Mouse (Mus musculus) urinary bladder, postnatal 25 days (tissue): Measurements from ENCODE around the gene Nog.

Experiments used
- DNase-seq: peaks from one replicate; pipeline ENCODE4 v3.0.0; 2022; ENCODE audit warnings: low spot score

Nog gene

DNA sequence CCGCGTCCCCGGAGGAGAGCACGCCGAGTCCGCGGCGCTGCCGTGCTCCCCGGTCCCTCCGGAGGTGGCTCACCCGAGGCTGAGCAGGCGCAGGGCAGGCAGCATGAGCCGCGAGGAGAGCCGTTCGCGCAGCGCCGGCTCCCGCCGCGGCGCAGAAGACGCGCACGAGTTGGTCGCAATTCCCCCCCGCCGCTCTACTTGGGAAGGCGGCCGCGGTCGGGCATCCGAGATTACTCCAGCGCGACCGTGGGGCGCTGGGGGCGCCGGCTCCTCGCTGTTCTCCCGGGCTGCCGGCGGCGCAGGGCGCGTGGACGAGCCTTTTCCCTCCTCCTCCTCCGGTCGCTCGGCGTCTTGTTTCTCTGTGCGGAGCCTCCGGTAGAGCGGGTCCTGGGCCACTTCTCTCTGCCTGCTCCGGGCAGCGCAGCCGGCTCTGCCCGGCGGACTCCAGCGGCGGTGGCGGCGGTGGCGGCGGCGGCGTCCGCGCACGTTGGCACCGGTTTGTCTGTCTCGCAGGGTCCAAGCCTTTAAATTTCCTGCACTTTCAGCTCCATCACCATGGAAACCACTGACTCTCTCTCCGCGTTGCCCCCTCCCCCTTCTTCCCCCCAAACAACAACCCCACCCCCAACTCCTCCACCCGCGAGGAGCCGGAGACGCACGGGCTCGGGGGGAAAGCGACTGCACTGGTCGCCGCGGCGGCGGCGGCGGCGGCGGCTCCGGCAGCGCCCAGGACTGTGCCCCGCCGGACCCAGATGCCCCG, at the start of gene Nog:
Nog (minus strand) TSS at position 277 of the 760 bp plus-strand sequence.
- DNase-seq: peak; percentile 36

DNA sequence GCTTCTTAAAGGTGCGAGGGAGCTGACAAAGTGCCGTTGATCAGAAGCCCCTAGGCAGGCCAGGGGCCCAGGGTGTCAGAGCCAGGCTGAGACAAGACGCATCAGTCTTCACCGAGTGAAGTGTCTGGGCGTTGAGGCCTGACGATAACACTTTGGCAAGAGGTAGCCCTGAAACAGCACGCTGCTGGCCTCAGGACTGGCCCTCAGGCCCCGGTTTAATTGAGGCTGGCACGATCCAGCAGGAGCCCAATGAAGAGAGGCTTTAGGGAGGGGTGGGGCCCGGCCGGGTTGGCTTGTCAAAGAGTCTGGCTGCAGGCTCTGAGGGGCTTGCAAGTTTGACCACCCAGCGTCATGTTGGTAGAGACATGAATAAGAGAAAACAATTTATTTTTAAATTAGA, 38.1 kb upstream of the Nog start:
- no peak for DNase-seq

DNA sequence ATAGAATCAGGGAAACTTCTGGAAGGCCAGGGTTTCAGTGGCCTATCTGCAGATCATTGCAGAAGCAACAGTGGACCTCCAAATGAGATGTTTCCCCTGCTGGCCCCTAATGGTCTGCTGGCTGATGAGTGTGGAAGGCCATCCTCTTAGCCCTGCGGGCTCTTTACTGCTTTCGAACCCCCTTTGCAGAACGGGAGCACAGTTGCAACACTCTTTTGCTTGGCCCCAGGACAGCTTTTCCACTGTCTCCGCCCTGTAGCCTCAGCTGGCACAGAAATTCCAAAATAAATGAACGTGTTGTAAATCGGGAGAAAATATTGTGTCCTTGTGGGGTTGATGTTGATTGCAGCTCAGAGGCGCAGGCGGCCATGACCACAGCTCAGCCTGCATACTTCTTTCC, 37.7 kb upstream of the Nog start:
- DNase-seq: no peak

DNA sequence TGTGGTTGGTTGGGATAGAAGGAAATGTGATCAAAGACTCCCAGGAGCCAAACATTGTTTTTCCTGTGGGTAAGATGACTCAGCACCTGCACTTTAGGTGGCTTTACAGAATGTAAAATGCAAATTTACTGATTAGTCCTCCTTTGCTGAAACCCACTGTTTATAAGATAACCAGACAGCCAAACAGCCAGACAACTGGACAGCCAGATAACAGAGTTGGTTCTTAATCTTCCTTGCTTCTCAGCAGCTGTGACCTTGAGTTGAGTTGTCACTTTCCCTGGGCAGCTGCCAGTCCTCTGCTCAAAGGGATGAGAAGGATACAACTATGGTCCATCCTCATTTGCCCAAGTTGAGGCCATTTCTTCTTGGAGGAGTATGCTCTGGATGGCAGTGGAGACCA, 35.8 kb upstream of the Nog start:
- no peak for DNase-seq

DNA sequence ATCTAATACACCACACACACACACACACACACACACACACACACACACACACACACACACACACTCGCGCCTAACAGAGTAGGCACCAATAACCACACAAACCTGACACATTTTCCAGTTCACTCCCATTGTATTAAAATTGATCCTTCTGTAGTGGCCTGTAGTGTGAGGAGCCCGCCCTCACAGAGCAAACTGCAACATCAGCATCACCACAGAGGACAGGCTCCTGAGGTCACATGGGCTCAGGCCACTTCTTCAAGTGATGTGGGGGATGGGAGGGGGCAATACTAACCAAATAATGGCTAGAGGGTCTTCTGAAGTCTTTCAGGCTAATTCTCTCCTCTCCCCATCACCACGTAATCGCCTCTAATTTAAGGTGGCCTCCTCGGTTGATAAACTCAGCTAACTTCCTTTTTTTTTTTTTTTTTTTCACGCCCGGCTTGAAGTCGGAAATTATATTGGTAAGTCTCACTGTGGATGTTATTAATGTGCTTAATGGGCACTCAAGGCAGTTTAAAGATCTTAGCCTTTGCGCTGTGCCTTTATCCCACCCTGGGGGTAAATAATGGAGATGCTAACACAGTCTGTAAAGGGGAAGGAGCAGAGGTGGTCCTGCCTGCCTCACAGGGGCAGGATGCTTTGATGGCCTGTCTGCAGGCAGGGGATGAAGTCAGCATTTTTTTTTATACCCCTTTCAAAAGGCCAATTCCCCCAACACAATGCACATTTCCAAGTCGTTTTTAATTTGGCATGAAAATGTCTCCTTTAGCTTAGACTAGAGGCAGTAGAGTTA, 25.2 kb upstream of the Nog start:
- DNase-seq: no peak

DNA sequence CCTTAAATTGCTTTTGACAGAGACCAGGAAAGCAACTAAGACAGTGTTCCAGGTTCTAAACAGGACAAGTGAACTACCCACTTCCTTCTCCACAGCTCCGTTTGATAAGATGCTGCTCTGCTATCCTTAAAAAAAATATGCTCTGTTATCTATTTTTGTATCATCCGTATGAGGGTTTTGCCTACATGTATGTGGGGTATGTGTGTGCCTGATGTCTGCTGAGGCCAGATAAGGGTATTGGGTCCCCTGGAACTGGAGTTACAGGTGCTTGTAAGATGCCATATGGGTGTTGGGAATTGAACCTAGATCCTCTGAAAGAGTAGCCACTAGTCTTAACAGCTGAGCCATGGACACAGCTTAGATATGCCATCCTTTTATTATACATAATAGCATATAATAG, 19.6 kb upstream of the Nog start:
- no peak for DNase-seq

DNA sequence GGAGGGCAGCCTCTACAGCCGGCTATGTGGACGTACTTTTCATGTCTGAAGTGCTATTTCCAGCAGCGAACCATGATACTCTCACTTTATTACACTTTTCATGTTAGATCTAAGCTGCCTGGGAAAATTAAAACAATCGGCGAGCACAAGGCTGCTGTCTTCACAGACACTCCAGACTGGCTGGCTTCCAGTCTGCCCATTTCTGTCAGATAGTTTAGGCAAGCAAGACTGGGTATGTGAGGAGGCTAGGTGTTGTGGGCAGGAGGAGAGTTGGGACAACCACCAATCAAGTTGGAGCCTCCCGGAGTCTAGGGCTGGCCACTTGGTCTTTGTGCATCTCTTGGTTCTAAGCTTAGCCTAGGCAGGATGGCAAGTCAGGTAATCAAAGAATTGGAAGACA, 17.5 kb upstream of the Nog start:
- DNase-seq: no peak

DNA sequence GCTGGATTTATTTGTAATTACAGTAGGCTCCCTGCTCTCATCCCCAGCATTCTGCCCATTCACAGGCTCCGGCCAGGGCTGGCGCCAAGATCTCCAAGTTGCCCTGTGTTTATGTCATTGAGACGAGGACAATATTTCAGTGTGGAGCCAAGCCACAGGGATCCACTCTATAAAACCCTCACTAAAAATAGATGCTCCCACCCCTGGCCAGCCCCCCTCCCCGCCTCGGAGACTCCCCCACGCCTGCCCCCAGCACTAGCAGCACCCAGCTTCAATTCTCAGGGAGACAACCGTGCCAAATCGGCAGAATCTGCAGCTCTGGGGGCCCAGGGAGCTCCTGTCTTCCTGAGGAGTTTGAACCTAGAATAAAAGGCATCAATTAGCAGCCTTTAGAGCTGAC, 16.2 kb upstream of the Nog start:
- no peak for DNase-seq

DNA sequence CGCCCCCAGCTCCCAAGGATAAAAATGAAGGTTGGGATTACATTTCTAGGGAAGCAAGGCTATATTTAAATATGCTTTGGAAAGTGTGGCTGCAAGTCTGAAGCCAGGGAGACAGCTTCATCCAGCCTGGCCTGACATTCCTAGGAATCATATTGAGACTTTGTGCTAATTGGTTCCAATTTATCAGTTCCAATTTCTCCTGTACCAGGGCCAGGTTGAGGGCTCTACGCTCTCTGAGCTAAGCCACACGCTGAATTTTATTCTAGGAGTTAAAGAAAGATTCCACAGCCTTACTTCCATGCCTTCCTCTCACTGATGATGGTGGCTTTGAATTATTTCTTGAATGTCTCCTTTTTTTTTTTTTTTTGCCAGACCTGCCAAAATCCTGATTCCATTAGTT, 15.6 kb upstream of the Nog start:
- no peak for DNase-seq

DNA sequence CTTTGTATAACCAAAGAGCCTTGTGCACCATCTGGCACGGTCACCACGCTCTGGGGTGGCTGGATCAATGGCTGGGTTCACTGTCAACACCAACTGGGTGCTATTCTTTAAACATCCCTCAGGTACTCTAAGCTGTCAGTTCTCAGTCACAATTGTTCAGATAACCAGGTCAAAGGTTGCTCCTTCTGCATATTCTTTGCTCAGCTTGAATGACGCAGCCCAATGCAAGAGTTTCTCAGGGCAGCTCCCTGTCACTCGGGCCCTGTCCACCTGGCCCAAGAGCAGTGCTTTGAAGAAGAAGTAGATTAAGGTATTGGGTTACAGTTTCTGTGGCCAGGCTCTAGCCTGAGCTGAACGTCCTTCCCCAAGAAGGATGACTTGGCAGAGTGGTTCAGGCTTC, 12.2 kb upstream of the Nog start:
- DNase-seq: no peak

DNA sequence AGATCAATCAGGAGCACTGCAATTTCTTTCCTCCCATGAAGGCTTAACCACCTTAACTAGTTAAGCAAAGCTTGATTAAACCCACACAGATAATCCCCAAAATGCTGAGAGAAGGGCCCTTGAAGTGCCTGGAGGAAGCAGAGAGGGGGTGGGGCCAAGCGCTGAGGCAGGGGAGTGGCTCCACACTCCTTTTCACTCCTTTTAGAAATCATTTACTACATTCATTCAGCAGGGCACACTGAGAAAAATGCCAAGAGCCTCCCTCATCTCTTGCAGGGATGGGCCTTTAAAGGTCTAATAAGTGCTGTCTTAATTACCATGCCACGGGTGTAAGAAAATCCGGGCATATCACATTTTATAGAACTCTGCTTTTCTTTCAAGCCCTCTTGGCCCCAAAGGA, 10.2 kb upstream of the Nog start:
- DNase-seq: no peak

DNA sequence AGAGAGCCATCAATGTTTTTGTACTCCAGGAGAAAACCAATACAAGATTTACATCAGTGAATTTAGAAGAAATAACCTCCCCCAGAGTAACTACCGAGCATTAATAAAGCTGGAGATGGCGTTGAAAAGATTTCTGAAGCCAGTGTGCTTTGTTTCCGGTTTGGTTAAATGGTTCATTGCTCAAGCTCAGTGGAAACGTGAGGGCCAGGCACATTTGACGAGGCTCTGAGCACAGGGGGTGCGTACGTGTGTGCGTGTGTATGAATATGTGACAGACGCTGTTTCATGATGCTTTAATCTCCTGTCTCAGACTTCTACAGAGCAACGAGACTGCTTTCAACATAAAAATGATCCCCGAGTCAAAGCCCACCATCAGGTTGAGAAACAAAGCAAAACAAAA, 8.1 kb upstream of the Nog start:
- DNase-seq: no peak

DNA sequence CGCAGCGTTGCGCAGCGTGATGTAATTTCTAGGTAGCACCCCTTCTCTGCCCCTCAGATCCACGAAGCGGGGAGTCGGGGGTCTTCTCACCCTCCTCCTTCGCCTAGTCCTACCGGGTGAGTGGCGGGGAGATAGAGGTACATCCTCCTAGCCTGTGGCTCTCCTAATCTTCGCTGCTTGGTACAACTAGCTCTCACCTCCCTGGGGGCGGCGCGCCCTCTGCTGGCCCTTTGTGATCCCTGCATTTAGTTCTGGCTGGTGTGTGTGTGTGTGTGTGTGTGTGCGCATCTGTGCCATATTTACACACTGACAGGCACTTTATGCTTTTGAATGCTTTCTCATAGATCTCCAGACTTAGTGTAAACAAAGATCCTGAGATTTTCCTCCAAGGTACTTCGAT, 1.3 kb upstream of the Nog start:
- DNase-seq: peak; percentile 81

DNA sequence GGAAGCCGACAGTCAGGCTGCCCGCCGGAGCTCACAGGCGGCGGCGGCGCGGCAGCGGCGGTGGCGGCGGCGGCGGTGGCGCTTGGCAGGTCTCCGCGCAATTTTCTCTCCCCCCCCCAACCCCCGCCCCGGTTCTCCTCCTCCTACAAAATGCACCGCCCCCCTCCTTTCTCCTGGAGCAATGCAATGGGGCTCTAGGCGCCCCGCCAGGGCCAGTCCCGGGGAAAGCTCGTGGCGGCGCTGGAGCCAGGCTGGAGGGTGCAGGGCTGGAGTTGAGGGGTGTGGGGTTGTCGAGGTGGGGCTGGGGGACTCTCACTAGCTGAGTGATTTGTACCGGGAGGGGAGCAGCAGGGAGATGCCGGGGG, 666 bp upstream of the Nog start:
- DNase-seq: peak; percentile 44

DNA sequence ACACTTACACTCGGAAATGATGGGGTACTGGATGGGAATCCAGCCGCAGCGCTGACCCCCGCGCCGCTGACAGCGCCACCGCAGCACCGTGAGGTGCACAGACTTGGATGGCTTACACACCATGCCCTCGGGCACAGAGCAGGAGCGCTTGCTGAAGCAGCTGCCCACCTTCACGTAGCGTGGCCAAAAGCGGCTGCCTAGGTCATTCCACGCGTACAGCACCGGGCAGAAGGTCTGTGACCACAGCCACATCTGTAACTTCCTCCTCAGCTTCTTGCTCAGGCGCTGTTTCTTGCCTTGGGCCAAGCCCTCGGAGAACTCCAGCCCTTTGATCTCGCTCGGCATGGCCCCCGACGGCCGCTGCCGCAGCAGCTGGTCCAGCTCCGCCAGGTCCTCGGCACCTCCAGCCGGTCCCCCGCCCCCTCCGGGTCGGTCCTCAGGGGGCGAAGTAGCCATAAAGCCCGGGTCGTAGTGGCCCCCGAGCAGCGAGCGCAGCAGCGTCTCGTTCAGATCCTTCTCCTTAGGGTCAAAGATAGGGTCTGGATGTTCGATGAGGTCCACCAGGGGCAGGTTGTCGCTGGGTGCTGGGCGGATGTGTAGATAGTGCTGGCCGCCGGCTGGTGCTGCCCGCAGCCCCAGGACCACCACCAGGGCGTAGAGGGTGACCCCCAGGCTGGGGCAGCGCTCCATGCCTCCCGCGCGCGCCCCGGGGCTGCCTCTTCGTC, 639 bp downstream of the Nog start:
- DNase-seq: no peak

DNA sequence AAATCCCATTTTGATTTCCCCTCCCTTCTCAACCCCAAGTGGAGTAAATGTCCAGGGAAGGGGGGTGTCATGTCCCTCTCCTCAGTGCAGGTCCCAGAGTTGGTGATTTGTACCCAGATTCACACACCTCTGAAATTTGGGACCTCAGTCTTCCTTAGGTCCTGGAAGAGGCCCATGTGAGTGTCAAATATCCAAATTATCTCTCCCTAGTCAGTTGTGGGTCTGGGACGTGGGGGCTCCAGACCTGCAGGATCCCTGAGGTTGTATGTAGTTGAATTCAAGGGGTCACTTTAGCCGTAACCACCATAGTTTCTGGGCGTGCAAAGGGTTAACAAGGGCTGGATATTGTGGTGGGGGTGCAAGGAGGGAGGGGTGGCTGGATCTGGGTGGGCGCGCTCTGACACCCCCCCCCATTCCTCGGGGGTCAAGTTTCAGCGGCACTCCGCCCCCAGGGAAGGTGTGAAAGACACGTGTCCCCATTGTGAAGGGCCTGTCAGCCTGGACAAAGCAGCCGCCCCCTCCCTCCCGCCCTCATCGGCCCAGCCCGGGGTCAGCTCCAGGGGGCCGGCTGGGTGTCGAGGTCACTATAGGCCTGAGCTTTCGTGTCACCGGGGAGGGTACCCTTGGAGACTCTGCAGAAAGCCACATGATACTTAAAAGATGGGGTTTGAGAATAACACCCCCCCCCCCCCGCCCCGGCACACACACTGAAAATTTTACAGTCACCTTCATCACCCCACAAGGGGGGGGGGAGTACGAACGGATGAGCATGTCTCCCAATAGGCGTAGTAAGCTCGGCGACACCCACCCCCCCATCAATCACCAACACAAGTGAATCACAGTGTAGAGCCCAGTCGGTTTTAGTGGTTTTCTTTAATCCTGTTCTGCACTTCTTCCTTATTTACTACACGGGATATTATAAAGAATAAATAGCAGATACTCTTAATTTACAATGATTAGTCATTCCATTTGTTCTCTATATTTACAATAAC, 2.1 kb downstream of the Nog start:
- DNase-seq: no peak

DNA sequence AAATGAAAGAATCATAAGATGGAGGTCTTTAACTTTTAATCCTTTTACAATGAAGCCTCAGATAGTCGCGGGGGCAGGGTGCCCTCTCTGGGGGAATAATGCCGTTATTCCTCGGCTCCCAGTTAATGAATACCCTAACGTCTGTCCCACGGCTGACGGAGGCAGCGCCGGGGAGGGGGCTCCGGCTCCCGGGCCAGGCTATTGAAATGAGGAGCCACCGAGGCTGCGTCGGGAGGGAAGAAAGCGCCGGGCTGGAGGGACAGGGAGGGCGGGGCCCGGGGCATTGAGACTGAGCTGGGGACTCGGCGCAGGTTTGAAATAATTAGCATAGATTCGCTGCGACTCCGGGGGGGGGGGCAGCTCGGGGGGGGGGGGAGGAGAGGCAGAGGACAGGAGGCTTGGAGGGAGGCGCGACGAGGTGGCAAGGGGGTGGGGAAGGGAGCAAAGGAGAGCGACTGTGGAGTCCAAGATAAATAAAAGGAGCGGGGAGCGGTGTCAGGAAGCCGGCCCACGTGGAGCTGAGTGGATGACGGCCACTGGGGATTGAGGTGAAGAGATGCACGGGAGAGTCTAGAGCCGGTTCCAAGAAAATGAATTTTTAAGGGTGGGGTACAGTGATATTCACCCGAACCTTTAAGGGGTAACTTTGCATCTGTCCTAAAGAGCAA, 2.9 kb downstream of the Nog start:
- no peak for DNase-seq

DNA sequence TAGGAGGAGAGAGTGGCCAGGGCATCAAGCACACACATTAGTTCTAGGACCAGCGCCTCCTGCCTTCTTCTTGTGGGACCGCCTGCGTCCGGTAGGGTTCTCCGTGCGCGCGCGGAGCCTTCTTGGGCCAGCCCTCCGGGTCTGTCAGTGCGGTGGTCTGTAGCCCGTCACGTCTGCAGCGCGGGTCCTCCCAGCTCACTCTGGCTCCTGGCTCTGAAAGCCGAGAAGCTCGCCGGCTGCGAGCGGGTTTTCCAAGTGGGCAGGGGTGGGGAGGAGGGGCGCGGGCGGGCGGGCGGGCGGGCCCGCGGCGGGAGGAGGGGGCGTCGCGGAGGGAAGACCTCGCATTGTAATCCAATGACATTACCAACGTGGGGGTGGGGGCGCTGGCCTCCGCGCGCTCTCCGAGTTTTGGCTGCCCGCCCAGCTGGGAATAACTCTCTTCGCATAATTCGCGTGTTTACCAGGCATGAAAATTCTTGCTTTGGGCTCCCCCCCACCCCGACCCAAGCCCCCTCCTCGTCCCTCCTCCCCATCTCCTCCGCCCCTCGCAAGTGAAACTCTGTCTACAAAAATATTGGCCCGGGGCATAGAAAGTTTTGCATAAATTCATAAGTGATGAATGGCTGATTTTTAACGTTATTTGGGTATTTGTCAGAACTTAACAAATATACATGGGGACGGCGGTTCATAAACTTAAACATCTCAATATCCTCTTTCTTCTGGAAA, 3.7 kb downstream of the Nog start:
- DNase-seq: no peak

DNA sequence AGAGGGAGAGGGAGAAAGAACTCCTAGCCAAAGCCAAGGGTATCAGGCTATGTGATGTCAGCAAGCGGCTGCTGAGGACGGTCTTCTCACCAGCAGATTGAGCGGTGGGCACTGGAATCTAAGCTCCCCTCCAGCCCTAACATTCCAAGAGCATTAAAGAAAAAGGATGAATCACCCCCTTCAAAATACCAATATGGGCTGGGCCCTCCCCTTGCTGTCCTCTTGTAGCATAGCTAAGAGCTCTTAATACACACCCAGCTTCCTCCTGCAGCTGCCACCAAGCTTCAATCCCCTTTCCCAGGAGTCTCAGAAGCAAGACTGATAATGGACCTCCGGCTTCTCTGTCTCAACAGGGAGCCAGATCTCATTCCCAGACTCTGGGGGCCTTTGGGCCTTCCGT, 4.6 kb downstream of the Nog start:
- DNase-seq: no peak

DNA sequence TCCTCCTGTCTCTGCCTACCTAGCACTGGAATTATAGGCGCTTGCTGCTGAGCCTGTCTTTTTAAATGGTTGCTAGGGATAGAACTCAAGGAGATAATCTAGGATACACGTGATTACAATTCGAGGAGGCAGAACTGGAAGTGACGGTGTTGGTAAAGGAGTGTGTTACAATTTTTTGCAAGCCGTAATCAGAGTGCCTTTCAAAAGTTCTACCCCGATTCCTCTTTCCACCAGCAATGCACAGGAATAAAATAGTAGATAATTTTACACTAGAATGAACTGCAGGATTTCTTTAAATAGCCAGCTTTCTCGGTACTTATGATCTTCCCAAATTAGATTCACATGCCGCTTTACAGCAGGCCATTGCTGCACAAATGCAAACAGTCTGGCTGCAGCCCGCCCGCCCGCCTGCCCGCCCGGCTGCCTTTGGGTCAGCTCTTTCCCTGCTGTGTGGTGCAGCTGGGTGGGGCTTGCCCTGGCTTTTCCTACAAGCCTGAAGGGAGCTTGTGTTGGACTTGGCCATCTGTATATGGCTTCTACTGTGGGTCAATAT, 32.2 kb downstream of the Nog start:
- no peak for DNase-seq
